Mouse (Mus musculus) brain, embryonic 14.5 days (tissue): ENCODE results near the gene Prrt2.

Source experiments
- CTCF ChIP-seq: fragments of 200-500 bp; IDR thresholded peaks from 2 replicates; pipeline ENCODE4 v1.5.1; 2012; ENCODE audit warnings: inconsistent platforms, mild to moderate bottlenecking, moderate library complexity, borderline replicate concordance; ENCODE audit not compliant: insufficient read depth, insufficient read length; ENCODE audit errors: extremely low read depth
- POLR2A ChIP-seq: fragments of 200-500 bp; IDR thresholded peaks from 2 replicates; pipeline ENCODE4 v1.6.1; 2012; ENCODE audit warnings: mild to moderate bottlenecking, inconsistent platforms, borderline replicate concordance; ENCODE audit not compliant: poor library complexity, insufficient read depth, insufficient read length, severe bottlenecking; ENCODE audit errors: extremely low read depth

DNA sequence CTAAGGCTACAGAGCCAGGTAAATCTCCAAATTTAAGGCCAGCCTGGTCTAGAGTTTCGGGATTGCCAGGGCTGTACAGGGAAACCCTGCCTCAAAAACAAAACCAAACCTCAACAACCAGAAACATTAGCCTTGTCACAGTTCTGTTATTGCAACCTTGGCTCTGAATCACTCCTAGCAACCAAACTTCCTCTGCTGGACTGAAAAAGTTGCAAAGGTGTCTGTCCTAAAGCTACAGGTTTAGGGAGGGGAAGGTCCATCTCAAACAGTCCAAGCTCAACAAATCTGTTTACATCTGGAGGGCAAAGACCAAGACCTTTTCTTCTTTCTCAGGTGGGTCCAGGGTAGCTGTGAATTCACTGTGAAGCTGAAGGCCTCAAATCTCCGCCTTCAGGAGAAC lies 10.0 kb downstream of the Prrt2 start:
- TF ChIP-seq CTCF (no peak), POLR2A (no peak)
